Mouse (Mus musculus): Measurements from ENCODE around the gene Txnrd1. TPM values are rescaled to one million over a fixed set of nuclear protein-coding genes. Genes with fewer than 3 reads are reported as not detected.

The Txnrd1 gene
- polyA plus RNA-seq, 1 experiment from 2014 or later, result 107 TPM

- no peaks in the 10 kb centered on the region for H3K9me3 ChIP-seq (replicated peaks)
- 84% methylated on average over 16 of the region's 16 CpGs for WGBS
- no peak overlapping the region for H3K4me3 ChIP-seq (replicated peaks)
- no peak overlapping the region for H3K9ac ChIP-seq
- peaks cover 77% of the 10 kb centered on the region for H3K36me3 ChIP-seq
- peaks cover 5% of the 10 kb centered on the region; the same call in 1 of the 2 replicates for H3K4me1 ChIP-seq
- no peaks in the 10 kb centered on the region for H3K27me3 ChIP-seq
- H3K27ac ChIP-seq, result no peak overlapping the region
- no peak for ATAC-seq (replicated peaks; ENCODE audit: low FRiP score)
- no peak overlapping the region for H3K4me2 ChIP-seq
Observed at GRCm38 (mm10) chr10:82876076-82876796, 42.5 kb downstream of the Txnrd1 start.

GRCm38 (mm10) chr10:82887354-82887753, 53.6 kb downstream of the Txnrd1 start:
- H3K36me3 ChIP-seq, result peaks cover 87% of the 10 kb centered on the region
- WGBS, result 95% methylated on average over 6 of the region's 6 CpGs
- H3K9me3 ChIP-seq (replicated peaks), result no peaks in the 10 kb centered on the region
- H3K4me2 ChIP-seq, result no peak overlapping the region
- H3K27ac ChIP-seq, result no peak overlapping the region
- no peaks in the 10 kb centered on the region for H3K27me3 ChIP-seq
- no peak overlapping the region for H3K9ac ChIP-seq
- ATAC-seq (replicated peaks; ENCODE audit: low FRiP score), result no peak
- peaks cover 28% of the 10 kb centered on the region for H3K4me1 ChIP-seq
- no peak overlapping the region for H3K4me3 ChIP-seq (replicated peaks)

- 50% methylated on average over 8 of the region's 8 CpGs for WGBS
- peaks cover 32% of the 10 kb centered on the region for H3K4me1 ChIP-seq
- no peaks in the 10 kb centered on the region for H3K9me3 ChIP-seq (replicated peaks)
- peaks cover 87% of the 10 kb centered on the region for H3K36me3 ChIP-seq
- peak; percentile 34; the same call in 1 of the 2 replicates for ATAC-seq (replicated peaks; ENCODE audit: low FRiP score)
- H3K27ac ChIP-seq, result no peak overlapping the region
- no peak overlapping the region for H3K4me3 ChIP-seq (replicated peaks)
- H3K9ac ChIP-seq, result no peak overlapping the region
- H3K27me3 ChIP-seq, result no peaks in the 10 kb centered on the region
- H3K4me2 ChIP-seq, result no peak overlapping the region
Observed at GRCm38 (mm10) chr10:82888576-82888975, 54.8 kb downstream of the Txnrd1 start.

- Histone ChIP-seq H3K9me3 (replicated peaks) (no peaks in the 10 kb centered on the region), H3K27me3 (no peaks in the 10 kb centered on the region), H3K4me2 (no peak overlapping the region), H3K27ac (peak overlapping the region; percentile 39), H3K9ac (no peak overlapping the region), H3K4me1 (peaks cover 32% of the 10 kb centered on the region), H3K36me3 (peaks cover 87% of the 10 kb centered on the region), H3K4me3 (replicated peaks) (no peak overlapping the region)
- peak; percentile 62 for ATAC-seq (replicated peaks; ENCODE audit: low FRiP score)
- 51% methylated on average over 9 of the region's 9 CpGs for WGBS
Observed at GRCm38 (mm10) chr10:82889447-82889973, 55.8 kb downstream of the Txnrd1 start.

- WGBS, result 32% methylated on average over 2 of the region's 2 CpGs
- Histone ChIP-seq H3K36me3 (peaks cover 87% of the 10 kb centered on the region), H3K27ac (no peak overlapping the region), H3K9ac (no peak overlapping the region), H3K9me3 (replicated peaks) (no peaks in the 10 kb centered on the region), H3K4me3 (replicated peaks) (no peak overlapping the region), H3K4me2 (no peak overlapping the region), H3K4me1 (peaks cover 32% of the 10 kb centered on the region), H3K27me3 (no peaks in the 10 kb centered on the region)
- no peak for ATAC-seq (replicated peaks; ENCODE audit: low FRiP score)
Observed at GRCm38 (mm10) chr10:82890936-82891335, 57.2 kb downstream of the Txnrd1 start.

GRCm38 (mm10) chr10:82891427-82891826, 57.7 kb downstream of the Txnrd1 start:
- no peaks in the 10 kb centered on the region for H3K9me3 ChIP-seq (replicated peaks)
- no peak overlapping the region for H3K27ac ChIP-seq
- peaks cover 87% of the 10 kb centered on the region for H3K36me3 ChIP-seq
- WGBS, result 59% methylated on average over 7 of the region's 7 CpGs
- peaks cover 32% of the 10 kb centered on the region for H3K4me1 ChIP-seq
- no peak; the same call in 1 of the 2 replicates for ATAC-seq (replicated peaks; ENCODE audit: low FRiP score)
- no peak overlapping the region for H3K9ac ChIP-seq
- H3K4me3 ChIP-seq (replicated peaks), result no peak overlapping the region
- H3K4me2 ChIP-seq, result no peak overlapping the region
- no peaks in the 10 kb centered on the region for H3K27me3 ChIP-seq

- ATAC-seq (replicated peaks; ENCODE audit: low FRiP score), result no peak
- H3K27ac ChIP-seq, result no peak overlapping the region
- H3K36me3 ChIP-seq, result peaks cover 87% of the 10 kb centered on the region
- H3K27me3 ChIP-seq, result no peaks in the 10 kb centered on the region
- no peaks in the 10 kb centered on the region for H3K9me3 ChIP-seq (replicated peaks)
- H3K4me2 ChIP-seq, result no peak overlapping the region
- no peak overlapping the region for H3K4me3 ChIP-seq (replicated peaks)
- WGBS, result 83% methylated on average over 9 of the region's 9 CpGs
- no peak overlapping the region for H3K9ac ChIP-seq
- peaks cover 32% of the 10 kb centered on the region for H3K4me1 ChIP-seq
Observed at GRCm38 (mm10) chr10:82892442-82893055, 58.8 kb downstream of the Txnrd1 start.

- no peak overlapping the region for H3K4me2 ChIP-seq
- no peaks in the 10 kb centered on the region for H3K27me3 ChIP-seq
- no peaks in the 10 kb centered on the region for H3K9me3 ChIP-seq (replicated peaks)
- H3K4me1 ChIP-seq, result peaks cover 25% of the 10 kb centered on the region
- H3K36me3 ChIP-seq, result peaks cover 83% of the 10 kb centered on the region
- no peak overlapping the region for H3K27ac ChIP-seq
- 89% methylated on average over 18 of the region's 18 CpGs for WGBS
- ATAC-seq (replicated peaks; ENCODE audit: low FRiP score), result no peak
- H3K4me3 ChIP-seq (replicated peaks), result no peak overlapping the region
- no peak overlapping the region for H3K9ac ChIP-seq
Observed at GRCm38 (mm10) chr10:82893872-82894650, 60.3 kb downstream of the Txnrd1 start.

- no peak overlapping the region for H3K27ac ChIP-seq
- ATAC-seq (replicated peaks; ENCODE audit: low FRiP score), result no peak
- H3K4me3 ChIP-seq (replicated peaks), result no peak overlapping the region
- H3K27me3 ChIP-seq, result no peaks in the 10 kb centered on the region
- WGBS, result 90% methylated on average over 13 of the region's 13 CpGs
- peaks cover 53% of the 10 kb centered on the region for H3K36me3 ChIP-seq
- no peak overlapping the region for H3K4me2 ChIP-seq
- no peak overlapping the region for H3K9ac ChIP-seq
- no peaks in the 10 kb centered on the region for H3K9me3 ChIP-seq (replicated peaks)
- H3K4me1 ChIP-seq, result 0 out of 2 replicates have a peak, but pooled peaks cover 3% of the 10 kb centered on the region
Observed at GRCm38 (mm10) chr10:82897936-82898335, 64.2 kb downstream of the Txnrd1 start.

GRCm38 (mm10) chr10:82898893-82899292, 65.1 kb downstream of the Txnrd1 start:
- no peak overlapping the region for H3K9ac ChIP-seq
- no peak overlapping the region for H3K4me2 ChIP-seq
- WGBS, result 53% methylated on average over 7 of the region's 7 CpGs
- 0 out of 2 replicates have a peak, but pooled peaks cover 3% of the 10 kb centered on the region for H3K4me1 ChIP-seq
- peaks cover 44% of the 10 kb centered on the region for H3K36me3 ChIP-seq
- no peaks in the 10 kb centered on the region for H3K27me3 ChIP-seq
- no peak overlapping the region for H3K4me3 ChIP-seq (replicated peaks)
- ATAC-seq (replicated peaks; ENCODE audit: low FRiP score), result no peak
- H3K27ac ChIP-seq, result no peak overlapping the region
- no peaks in the 10 kb centered on the region for H3K9me3 ChIP-seq (replicated peaks)

GRCm38 (mm10) chr10:82899810-82900421, 66.2 kb downstream of the Txnrd1 start:
- Histone ChIP-seq H3K4me2 (peak overlapping the region; percentile 6), H3K4me3 (replicated peaks) (no peak overlapping the region), H3K36me3 (peaks cover 33% of the 10 kb centered on the region), H3K27ac (no peak overlapping the region), H3K4me1 (0 out of 2 replicates have a peak, but pooled peaks cover 3% of the 10 kb centered on the region), H3K27me3 (no peaks in the 10 kb centered on the region), H3K9me3 (replicated peaks) (no peaks in the 10 kb centered on the region), H3K9ac (no peak overlapping the region)
- ATAC-seq (replicated peaks; ENCODE audit: low FRiP score), result 0 out of 2 replicates have a peak, but pooled peaks have one; percentile 22
- WGBS, result 53% methylated on average over 16 of the region's 16 CpGs
